Mouse (Mus musculus) neutrophil, adult 5-6 weeks (primary cell): ENCODE data around the gene Mad2l2. TPM values are rescaled to one million over a fixed set of nuclear protein-coding genes. Genes with fewer than 3 reads are reported as not detected.

Source experiments
- ATAC-seq: fragments of 151-379, 151-347 bp; 2 replicates; pipeline ENCODE4 v1.8.0; 2017; ENCODE audit warnings: mild to moderate bottlenecking, moderate TSS enrichment; ENCODE audit not compliant: insufficient number of reproducible peaks, poor library complexity, low FRiP score, severe bottlenecking; ENCODE audit errors: extremely low read depth
- total RNA-seq: library from RNA; stranded (forward); fragments of 200-1000 nt; gene quantifications from 2 replicates; pipeline ENCODE4 v1.2.3, GENCODE M21; 2017

Gene Mad2l2
- total RNA-seq, 1 experiment from 2014 or later, result 8.7 TPM

DNA sequence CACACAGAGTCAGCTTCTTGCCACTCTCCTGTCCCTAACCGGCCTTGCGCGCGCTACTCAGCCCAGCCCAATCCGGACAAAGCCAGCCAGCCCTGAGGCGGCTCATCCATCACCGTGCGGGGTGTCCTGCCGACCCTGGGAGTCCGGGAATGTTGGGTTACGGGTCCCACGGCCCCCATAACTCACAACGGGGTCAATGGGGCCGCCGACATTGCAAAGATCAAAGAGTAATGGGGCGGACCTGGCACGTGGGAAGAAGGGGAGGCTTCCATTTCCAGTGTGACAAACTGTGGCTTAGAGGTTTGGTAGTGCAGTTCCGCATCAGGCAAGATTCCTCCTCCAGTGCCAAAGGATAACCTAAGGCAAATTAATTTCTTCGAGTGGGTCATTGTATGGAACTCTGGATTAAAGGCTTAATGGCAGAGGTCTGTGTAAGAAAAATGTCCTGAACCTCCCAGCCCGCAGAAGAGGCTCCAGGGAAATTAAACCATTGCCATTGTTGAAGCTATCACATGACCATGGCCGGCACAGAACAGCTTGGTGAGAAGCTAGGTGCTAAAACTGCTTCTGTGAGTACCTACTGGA lies 1.4 kb downstream of the Mad2l2 start:
- ATAC-seq, result no peak

GRCm38 (mm10) chr4:148134988-148135387 lies 4.8 kb downstream of the Mad2l2 start:
- no peak for ATAC-seq

DNA sequence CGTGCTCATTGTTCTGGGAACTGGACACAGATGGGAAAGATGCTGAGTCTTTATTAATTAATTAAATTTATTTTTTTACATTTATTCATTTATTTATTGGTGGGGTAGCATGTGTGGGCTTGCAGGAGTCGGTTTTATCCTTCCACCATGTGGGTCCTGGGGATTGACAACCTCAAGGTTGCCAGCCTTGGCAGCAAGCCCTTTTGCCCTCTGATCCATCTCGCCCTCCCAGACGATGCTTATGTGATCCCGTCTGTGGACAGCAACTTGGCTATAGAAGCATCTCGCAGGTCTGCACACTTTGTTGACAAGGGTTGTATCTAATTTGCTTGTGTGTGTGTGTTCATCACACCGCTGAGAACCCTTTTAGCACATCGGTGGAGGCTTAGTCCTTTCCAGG lies 7.3 kb downstream of the Mad2l2 start:
- no peak for ATAC-seq

- 0 out of 2 replicates have a peak, but pooled peaks have one; percentile 1 for ATAC-seq
These were observed 9.5 kb downstream of the Mad2l2 start for GRCm38 (mm10) chr4:148139767-148140097.

DNA sequence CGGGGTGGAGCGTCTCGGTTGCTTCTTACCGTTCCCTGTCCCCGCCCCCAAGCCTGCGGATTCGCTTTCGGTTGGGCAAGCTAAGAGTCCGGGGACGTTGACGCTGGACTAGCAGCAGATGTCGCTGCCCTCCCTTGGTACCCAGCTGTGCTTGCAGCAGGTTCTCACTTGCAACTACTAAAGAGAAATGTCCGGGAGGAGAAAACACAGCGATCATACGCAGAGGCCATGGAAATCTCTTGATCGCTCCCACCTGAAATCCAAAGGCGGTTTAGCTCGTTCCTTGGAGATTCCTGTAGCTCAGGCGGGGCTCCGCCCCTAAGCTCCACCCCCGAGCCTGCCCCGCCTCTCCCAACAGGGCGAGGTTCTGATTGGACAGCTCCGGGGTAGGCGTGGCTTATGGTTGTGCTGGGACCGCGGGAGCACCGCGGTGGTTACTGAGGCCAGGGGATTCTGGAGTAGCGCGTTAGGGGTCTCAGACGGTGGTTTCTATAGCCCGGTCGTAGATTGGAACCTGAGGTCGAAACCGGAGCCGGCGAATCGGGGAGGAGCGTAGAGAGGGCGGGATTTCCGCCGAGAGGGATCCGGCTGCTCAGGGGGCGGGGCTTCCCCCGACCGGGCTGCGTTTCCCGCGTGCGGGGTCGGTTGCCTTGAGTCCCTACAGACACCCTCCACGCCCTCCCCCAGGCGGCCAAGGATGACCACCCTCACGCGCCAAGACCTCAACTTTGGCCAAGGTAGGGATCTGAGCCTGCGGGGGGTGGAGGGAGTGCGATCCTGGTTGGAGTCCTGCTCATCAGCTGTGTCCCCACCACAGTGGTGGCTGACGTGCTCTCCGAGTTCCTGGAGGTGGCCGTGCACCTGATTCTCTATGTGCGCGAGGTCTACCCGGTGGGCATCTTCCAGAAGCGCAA lies 10.2 kb downstream of the Mad2l2 start:
- peak; percentile 90 for ATAC-seq

DNA sequence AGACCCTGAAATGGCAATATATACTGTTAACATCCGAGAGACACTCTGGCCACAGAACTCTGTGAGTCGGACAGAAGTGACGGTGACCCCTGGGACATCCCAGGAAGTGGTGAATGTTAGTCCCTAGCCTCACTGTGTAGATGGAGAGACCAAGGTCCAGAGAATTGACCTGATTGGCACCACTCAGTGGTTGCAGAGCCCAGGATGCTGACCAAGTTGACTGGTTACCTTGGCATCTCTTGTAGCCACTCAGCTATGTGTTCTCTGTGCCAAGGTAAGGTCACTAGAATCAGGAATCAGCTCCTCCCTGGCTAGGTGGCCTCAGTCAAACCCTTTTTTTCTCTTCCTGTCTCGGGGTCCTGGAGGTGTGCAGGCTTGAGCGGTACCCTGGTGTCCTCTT lies 13.5 kb downstream of the Mad2l2 start:
- no peak for ATAC-seq

GRCm38 (mm10) chr4:148147714-148148113 lies 17.5 kb downstream of the Mad2l2 start:
- no peak for ATAC-seq

DNA sequence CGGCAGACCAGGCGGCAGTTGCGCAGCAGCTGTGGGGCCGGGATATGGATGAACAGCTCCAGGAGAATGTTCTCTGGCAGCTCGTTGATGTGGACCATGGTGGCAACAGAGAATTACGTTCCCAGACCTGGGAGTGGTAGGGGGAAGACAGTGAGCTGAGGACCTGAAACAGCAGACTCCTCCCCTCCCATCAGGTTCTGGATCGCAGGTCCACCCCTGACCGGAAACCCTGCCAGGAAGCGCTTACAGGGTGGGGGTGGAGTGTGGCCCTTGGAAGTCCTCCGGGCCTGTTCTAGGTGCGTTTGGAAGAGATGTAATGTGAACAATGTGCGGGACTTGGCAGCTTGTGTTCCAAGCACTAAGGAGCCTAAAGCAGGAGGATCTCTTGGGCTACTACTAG lies 19.4 kb downstream of the Mad2l2 start:
- no peak for ATAC-seq

DNA sequence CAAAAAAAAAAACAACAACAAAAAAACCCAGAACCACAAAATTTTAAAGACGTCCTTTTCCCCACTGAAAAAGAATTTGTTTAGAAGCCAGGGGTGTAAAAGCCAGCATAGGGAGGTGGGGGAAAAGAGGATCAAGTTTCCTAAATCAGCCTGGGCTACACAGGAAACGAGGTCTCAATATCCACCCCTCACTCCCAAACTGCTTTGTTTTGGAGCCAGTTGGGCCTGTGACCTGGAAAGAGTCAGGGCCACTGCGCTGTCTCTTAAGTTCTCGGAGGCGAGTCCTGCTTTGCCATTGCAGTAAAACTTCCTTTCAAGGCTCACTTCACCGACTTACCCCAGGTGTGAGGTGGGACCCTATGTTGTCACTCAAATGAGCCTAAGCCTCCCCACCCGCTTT lies 20.1 kb downstream of the Mad2l2 start:
- no peak for ATAC-seq

DNA sequence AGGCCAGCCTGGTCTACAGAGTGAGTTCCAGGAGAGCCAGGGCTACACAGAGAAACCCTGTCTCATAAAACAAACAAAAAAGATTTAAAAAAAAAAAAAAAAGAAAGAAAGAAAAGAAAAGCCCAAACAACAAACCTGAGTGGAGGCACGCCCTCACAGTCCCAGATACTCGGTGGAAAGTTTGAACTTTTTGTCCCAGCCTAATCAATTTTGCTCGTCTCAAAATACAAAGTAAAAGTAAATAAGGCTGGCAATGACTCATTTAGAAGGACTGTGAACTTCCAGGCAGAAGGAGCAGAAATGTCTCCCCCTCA lies 20.7 kb downstream of the Mad2l2 start:
- no peak for ATAC-seq

DNA sequence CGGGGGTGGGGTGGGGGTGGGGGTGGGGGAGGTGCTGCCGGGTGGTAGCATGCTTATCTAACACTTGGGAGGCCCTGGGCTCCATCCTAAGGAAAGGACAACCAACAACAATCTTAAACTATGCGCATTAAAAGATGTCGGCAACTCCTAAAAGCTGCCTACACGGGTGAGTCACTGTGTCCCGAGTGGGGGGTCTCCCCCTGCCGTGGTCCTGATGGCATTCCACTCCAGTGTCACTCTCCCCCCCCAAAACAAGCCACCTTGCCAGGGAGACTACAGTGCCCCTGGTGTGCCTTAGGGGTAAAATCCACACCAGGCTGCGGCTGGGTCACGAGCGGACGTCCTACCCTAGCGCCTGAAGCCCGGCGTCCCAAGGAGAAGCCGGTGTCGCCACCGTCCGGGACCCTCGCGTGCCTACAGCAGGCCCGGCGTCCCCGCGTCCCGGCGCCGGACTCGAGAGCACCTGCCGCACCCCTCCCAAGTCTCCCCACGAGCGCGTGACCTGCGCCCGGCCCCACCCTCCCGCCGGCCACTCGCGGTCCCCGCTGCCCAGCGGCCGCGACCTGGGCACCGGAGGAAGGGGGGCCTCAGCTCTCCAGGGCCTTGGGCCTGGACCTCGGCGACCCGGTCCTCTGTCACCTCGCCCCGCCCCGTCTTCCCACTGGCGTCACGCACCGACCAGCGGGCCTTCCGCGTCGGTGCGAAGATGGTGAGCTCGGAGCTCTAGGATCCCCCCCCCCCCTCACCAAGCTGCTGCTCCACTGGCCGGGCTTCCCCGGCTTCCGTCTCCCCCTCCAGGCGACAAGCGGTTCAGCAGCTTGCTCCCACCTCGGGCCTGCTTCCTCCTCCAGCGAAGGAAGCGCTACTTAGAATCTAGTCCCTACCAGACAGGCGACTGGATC lies 21.3 kb downstream of the Mad2l2 start, which contains the start of gene Fbxo6:
TSS of gene Fbxo6 (minus strand) at position 874 of the 902 bp plus-strand sequence.
- peak; percentile 86 for ATAC-seq

- no peak for ATAC-seq
These were observed 22.4 kb downstream of the Mad2l2 start for GRCm38 (mm10) chr4:148152547-148152946.

- ATAC-seq, result no peak
These were observed 23.8 kb downstream of the Mad2l2 start for GRCm38 (mm10) chr4:148154006-148154405.

DNA sequence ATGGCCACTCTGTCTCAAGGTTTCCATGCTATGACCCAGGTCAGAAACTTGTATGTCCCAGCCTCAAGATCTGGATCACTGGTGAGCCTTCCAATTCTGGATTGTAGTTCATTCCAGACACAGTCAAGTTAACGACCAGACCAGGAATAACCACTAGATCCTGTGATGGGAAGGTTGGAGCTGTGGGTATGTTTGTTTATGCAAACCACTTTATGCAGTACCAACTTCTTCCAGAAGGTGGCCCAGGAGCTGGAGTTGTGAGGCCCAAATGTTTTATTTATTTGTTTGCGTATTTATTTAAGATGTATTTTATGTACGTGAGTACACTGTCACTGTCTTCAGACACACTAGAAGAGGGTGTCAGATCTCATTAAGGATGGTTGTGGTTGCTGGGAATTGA lies 24.8 kb downstream of the Mad2l2 start:
- no peak for ATAC-seq

- no peak for ATAC-seq
These were observed 28.5 kb downstream of the Mad2l2 start for GRCm38 (mm10) chr4:148158436-148159348.

- ATAC-seq, result peak; percentile 70
These were observed 29.6 kb downstream of the Mad2l2 start for GRCm38 (mm10) chr4:148159544-148160435.

GRCm38 (mm10) chr4:148160436-148161390 lies 30.5 kb downstream of the Mad2l2 start, which contains the start of the genes Fbxo44 and Fbxo2:
TSS of gene Fbxo44 (minus strand) at chr4:148160482.
TSS of gene Fbxo2 (plus strand) at chr4:148160621.
- no peak for ATAC-seq
